Mouse (Mus musculus) macrophage (primary cell): ENCODE data around the gene Spin2c. TPM values are rescaled to one million over a fixed set of nuclear protein-coding genes. Genes with fewer than 3 reads are reported as not detected.

Experiments
- H3K27ac ChIP-seq: fragments of 350-480 bp; formaldehyde crosslinking; 2 replicates; pipeline ENCODE4 v1.9.0; 2021
- H3K36me3 ChIP-seq: fragments of 350-480 bp; formaldehyde crosslinking; 2 replicates; pipeline ENCODE4 v1.9.0; 2021; ENCODE audit errors: inconsistent target
- H3K4me3 ChIP-seq: fragments of 350-480 bp; formaldehyde crosslinking; 2 replicates; pipeline ENCODE4 v1.9.0; 2021; ENCODE audit errors: inconsistent target
- H3K79me2 ChIP-seq: fragments of 350-480 bp; formaldehyde crosslinking; 2 replicates; pipeline ENCODE4 v1.9.0; 2021; ENCODE audit errors: inconsistent target
- WGBS: methylation state at CpG from one replicate; pipeline ENCODE4 v1.1.7; 2026; ENCODE audit warnings: inconsistent platforms; ENCODE audit not compliant: missing documents; 5-methylcytosine and 5-hydroxymethylcytosine counted together
- polyA plus RNA-seq: library from polyadenylated mRNA; stranded (reverse); fragments of 250-400 nt; gene quantifications from 3 replicates; pipeline ENCODE4 v1.2.4, GENCODE M21; 2018; ENCODE audit warnings: inconsistent platforms
- total RNA-seq, 78 experiments: library from RNA; depleted of rRNA; stranded (reverse); fragments of 250-400 nt; gene quantifications; 1 replicate in 9 of 78; 2 replicates in 24 of 78; 3 replicates in 43 of 78; 4 replicates in 2 of 78; pipeline ENCODE4 v1.2.4; 2018; ENCODE audit warnings: inconsistent platforms in 56 of 78

The Spin2c gene
- under 1 TPM in 1 of 26 experiments, not detected in 25; 0.70 TPM for total RNA-seq (2018; cell fraction: chromatin; rRNA removed)
- total RNA-seq (2018; cell fraction: cytosol; rRNA removed) = not detected
- total RNA-seq (2018; cell fraction: nucleus; rRNA removed) = not detected
- polyA plus RNA-seq = not detected in 3 replicates

DNA sequence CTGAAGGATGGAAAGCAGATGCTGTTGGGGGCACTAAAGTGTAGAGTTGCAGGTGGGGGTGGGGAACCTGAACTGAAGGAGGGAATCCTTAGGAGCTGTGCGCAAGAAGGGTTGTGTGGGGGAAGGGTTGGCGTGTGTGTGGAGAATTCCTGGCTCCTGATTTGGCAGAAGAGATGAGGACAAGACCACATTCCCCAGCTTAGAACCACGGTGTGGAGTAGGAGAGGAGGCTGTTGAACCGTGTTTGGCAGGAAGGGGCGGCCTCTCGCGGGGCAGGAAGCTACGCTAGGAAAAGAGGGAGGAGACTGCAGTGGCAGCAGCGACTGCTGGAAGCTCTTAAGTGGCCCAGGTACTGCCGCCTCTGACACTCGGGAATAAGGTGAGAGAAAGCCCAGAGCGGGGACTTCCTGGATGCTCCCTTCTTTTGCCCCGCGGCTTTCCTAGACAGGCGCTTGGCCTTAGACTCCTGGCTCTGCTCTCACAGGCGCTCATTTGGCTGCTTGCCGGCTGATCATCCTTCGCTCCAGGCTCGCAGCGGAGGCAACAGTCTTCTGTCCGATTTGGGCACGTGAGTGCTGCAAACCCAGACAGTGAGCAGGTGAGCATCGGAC is at the start of gene Spin2c:
Spin2c (plus strand) TSS at position 275 of the 611 bp plus-strand sequence.
- Histone ChIP-seq H3K4me3 (no peak within 1 kb of the TSS; the same call in 1 of the 2 replicates), H3K79me2 (no peaks in the 10 kb centered on the region), H3K36me3 (no peaks in the 10 kb centered on the region), H3K27ac (no peak within 1 kb of the TSS)
- 8% methylated on average over 21 of the region's 23 CpGs for WGBS

- no peak overlapping the region for H3K27ac ChIP-seq
- 28% methylated on average over 14 of the region's 14 CpGs for WGBS
- H3K36me3 ChIP-seq = no peaks in the 10 kb centered on the region
- H3K79me2 ChIP-seq = no peaks in the 10 kb centered on the region
- H3K4me3 ChIP-seq = no peak overlapping the region; the same call in 1 of the 2 replicates
These were observed 581 bp downstream of the Spin2c start for GRCm38 (mm10) chrX:153832606-153833005.

Other genes starting within 250 kb of the Spin2c start
- 9.9 to 26.5 TPM (median 25.8 TPM) in 3 replicates for gene Kctd12b, start 135.8 kb upstream of the Spin2c start, polyA plus RNA-seq
- gene Nbdy, start 108.6 kb upstream of the Spin2c start, polyA plus RNA-seq = 19.9 to 144 TPM (median 30.1 TPM) in 3 replicates
- gene Samt1, start 180.4 kb downstream of the Spin2c start, polyA plus RNA-seq = not detected in 3 replicates
- not detected in 3 replicates for gene 4921511M17Rik, start 201.6 kb downstream of the Spin2c start, polyA plus RNA-seq
- not detected in 3 replicates for gene Gm10057, start 222.8 kb downstream of the Spin2c start, polyA plus RNA-seq